Mouse (Mus musculus): Measurements from ENCODE around the gene Mymk.

The Mymk gene

DNA sequence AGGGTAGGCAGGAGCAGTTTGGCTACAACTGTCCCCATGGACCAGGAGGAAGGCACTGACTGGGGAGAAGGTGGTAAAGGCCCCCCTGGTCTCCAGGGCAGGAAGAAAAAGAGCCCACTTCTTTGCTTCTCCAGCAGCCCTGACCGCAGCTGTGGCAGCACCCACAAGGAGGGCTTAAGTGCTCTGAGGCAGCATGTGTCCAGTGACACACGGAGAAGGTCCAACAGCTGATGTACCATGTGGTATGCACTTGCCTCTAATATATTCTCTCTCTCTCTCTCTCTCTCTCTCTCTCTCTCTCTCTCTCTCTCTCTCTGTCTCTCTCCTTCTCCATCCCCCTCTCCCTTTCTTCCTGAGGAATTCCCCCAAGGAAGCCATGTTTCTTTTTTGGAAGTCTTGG is at the start of gene Mymk:
Gene Mymk (minus strand): TSS at position 202 of the 400 bp plus-strand sequence.
- DNase-seq (ENCODE audit: low spot score in 2 of 2) = no peak

DNA sequence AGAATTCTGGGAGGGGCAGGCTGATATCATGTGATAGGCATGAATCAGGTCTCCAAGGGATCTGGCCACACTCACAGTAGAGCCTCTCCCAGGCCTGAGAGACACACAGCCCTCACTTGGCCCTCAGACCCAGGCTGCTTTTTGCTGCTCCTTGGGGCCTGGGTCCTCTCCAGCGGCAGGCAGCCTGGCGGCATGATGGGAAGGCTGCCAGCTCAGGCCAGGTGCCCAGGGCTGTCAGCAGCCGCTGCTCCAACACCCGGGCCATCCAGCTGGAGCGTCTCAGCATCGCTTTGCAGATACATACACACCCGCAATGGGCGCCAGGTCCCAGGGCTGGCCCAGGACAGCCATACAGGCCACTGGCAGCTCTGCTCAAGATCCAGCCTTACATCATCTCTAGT is 48.3 kb upstream of the Mymk start:
- DNase-seq (ENCODE audit: low spot score in 2 of 2) = no peak

DNA sequence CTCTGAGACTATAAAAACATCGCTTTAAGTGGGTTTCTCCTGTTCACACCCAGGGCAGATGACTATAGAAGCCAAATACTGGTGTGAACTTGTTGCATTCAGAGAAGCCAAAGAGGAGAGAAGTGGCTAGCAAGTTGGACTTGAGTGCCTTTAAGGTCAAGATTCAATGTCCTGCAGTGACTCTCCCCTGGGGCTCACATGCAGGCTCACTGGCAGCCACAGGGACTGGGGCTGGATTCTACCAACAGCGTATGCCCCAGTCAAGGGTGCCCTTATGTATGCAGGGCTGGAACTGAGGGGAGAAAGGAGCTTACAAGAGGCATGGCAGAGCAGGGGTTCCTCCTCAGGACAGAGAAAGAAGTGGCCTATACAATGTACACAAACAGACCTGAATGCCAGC is 47.8 kb upstream of the Mymk start:
- no peak for DNase-seq (ENCODE audit: low spot score in 2 of 2)

DNA sequence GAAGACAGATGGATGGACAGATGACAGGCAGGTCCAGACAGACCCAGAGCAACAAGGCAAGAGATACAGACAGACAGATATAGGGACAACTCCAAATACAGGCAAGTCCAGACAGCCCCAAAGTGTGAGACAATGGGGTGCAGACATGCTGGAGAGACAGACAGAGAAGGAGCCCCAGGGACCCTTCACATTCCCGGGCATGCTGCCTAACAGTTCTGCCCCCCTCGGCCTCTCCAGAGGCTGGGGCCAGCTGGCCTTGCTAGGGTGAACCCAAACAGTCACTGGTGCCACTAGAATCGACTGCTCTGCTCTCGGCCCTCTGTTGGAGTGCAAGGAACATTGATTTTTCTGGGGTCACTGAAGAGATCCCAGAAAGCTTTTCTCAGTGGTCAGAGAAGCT is 46.5 kb upstream of the Mymk start:
- DNase-seq (ENCODE audit: low spot score in 2 of 2) = no peak

DNA sequence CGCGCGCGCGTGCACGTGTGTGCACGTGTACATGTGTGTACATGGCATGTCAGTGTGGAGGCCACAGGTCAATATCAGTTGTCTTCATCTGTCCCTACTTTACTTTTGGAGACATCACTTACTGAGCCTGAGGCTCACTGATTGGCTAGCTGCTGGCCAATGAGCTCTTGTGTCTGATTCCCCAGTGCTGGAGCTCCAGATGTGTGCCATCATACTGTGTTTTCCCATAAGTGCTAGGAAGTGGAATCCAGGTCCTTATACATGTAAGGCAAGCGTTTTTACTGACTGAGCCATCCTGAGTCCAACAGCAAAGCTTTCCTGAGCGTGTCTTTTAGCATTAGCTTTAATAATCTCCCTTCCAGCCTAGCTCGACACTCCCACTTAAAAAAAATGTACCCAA is 42.2 kb upstream of the Mymk start:
- no peak for DNase-seq (ENCODE audit: low spot score in 2 of 2)

DNA sequence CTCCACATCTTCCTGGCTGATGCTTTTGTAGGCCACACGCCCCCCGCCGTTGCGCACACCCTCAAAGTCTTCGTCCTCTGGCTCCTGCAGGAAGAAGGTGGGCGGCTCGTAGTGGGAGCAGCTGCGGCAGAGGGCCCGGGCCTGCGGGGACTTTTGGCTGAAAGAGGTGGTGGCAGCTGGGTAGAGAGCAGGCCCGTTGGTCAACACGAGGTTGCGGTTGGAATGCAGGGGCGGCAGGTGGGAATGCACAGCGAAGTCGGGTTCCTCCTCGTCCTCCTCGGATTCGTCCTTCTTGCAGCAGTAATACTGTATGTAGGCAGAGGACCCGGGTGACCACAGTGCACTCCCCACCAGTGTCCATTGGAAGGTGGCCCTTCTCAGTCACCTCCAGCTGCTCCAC is 40.6 kb upstream of the Mymk start:
- DNase-seq (ENCODE audit: low spot score in 2 of 2) = no peak

DNA sequence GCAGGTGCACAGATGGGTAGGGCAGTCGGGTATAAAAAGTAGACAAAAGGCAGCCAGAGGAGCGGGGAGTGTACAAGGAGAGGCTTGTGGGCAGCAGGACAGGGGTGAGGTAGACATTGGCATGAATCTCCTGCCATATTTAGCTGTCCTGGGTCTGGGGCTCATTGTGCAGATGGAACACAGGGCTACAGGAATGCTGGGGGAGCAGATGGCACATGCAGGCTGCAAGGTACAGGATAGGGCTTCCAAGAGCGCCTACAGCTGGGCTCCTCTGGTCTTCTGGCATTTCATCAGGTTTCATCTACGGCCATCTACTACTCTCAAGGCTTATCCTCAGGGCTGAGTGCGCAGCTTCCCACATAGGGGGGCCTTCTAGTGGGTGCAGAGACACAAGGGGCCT is 37.1 kb upstream of the Mymk start:
- no peak for DNase-seq (ENCODE audit: low spot score in 2 of 2)

DNA sequence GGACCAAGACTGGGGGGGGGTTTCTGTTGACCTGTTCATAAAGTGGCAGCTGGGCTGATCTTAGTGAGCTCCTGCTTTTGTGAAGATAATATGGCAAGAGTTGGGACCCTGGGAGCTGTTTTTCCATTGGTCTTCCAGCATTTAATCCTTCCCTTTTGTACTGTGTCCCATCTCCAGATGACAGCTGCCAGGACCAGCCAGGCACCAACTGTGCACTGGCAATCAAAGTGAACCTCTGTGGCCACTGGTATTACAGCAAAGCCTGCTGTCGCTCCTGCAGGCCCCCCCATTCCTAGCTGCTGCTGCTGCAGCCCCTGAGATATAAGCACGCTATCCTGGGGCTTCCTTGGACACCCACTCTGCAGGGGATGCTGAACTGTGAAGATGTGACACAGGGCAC is 36.2 kb upstream of the Mymk start:
- DNase-seq (ENCODE audit: low spot score in 2 of 2) = no peak

DNA sequence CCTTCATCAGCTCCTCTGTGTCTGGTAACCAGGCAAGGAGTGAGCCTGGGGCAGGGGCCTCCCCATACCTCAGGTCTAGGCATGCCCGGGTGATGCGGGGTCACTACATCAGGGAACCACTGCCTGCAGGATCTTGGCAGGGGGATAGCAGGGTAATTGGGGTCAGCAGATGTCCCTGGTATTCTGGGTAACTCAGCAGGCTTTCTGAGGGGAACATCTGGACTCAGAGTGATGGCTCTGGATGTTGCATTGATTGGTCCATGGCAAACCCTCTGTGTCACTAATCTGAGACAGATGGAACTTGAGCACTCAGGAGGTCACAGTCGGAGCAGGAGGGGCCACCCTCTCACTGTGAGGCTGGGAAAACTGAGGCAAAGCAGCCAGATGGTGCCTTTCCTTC is 34.8 kb upstream of the Mymk start:
- DNase-seq (ENCODE audit: low spot score in 2 of 2) = no peak

DNA sequence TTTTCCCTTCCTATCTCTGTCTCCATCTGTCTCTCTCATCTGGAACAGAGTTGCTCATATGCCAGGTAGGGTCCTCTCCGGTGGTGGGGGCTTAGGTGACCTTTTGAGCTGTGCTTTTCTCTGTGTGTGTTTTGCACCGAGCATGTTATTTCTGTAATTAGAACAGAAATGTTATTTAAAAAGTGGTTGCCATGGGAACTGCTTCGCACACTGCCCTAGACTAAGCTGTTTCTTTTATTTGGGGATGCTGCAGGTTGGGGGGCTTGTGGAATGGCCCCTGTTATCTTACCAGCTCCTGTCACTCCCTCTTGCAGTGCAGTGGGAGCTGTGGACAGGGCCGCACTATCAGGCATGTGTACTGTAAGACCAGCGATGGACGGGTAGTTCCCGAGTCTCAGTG is 31.6 kb upstream of the Mymk start:
- no peak for DNase-seq (ENCODE audit: low spot score in 2 of 2)

DNA sequence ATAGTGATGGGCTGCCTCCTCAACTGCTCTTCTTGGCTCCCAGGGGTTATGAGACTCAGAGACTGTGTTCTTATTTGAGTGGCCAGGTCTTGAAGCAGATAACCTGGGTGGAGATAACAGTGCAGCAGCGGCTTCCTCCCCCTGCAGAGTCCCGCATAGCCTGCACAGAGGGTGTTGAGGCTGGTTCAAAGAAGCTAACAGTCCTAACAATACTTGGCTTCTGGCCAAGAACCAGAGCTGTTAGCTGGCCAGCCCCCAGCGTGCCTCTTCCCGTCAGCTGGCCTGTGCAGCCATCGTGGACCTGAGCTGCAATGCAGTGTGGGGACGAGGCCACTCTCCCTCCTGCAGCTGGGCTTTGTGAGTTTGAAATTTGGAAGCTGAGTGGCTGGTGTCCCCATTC is 25.8 kb upstream of the Mymk start:
- no peak for DNase-seq (ENCODE audit: low spot score in 2 of 2)

DNA sequence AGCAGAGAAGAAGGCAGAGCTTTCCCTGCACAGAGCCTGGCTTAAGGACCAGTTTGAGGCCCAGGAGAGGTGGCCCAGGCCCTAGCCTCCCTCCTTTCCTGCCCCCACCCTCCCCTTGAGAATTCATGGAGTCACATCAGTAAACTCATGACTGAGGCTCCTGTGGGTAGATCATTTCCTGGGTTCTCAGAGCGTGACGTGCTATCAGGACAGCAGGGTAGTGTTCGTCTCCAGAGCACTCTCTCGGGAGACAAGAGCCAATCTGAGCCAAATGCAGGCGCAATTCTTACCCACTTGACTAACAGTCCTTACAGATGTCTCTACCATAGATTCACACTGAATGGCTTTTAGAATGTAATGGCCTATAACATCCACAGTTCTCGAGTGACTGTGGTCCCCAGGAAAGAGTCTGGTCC is 25.3 kb upstream of the Mymk start:
- no peak for DNase-seq (ENCODE audit: low spot score in 2 of 2)

DNA sequence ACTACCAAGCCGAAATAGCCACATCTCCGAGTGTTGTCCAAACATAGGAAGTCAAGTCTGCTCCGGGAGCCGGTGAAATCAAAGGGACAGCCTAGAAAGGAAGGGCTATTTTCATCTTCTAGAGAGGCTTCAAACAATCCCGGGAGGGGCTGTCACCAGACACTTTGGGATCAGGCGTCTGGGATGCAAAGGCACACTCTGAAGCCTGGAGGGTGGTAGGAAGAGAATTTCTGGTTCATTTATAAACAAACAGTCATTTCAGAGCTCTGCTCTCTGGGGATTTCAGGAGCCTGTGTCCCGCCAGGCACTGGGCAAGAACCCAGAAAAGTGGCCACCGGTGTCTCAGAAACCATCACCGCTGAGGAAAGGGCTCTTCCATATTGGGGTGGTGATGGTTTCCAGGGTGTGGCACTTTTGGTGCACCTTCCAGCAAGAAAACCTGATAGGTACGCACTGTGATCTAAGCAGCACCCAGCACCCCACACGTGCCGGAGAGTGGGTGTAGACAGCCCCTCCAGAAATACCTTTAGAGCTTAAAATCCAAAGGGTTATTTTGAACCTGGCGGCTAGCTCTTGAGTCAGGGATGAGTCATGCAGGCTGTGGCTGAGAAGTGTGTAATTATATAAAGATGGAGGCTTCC is 24.5 kb upstream of the Mymk start:
- DNase-seq (ENCODE audit: low spot score in 2 of 2) = peak; percentile 78 to 82

DNA sequence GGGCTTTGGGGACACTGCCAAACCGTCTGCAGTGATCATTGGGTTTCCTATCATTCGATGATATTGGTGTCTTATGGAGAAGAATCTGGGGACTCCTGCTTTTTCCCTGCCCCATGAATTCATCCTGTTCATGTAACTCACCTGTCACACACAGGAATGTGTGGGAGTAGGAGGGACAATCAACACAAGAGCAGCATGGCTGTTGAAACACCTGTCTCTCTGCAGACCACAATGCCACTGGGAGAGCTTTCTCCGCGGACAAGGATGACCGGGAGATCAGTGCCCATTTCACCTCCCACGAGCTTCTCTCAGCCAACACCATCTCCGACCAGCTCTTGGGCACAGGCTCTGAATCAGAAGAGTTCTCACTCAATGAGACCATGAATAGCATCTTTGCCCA is 23.2 kb upstream of the Mymk start:
- no peak for DNase-seq (ENCODE audit: low spot score in 2 of 2)

DNA sequence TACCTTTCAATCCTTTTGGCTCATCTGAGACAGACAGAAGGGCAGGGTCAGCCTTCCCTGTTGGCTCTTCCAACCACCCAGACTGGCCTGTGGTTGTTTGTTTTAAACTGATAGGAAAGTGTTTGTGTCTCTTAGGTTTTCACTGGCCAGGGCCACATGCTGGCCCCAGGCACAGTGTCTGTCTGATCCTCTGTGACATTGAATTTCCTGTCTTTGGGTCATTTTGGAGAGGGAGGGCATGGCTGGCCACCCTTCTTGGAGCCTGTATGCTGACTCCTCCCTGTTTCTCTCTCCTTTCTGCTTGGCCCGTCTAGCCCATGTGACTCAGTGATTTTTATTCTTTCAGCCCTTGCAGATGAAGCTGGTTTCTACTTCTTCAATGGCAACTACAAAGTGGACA is 17.3 kb upstream of the Mymk start:
- DNase-seq (ENCODE audit: low spot score in 2 of 2) = no peak

DNA sequence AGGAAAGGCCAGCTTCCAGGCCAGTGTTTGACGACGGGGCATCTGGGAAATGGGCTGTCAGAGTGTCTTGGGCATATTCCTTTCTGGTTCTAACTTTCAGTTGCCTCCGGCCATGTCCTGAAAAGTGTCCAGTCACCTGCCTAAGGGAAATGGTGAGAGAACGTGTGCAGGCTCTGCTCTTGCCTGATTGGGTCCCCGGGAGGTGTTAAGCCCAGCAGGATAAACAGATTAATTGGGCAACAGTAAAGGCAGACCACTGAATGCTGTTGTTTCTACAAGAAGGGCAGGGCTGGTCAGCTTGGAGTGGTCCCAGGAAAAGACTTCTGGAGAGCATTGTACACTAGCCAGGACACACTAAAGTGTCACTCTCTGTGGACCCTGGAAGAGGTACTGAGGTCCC is 16.7 kb upstream of the Mymk start:
- no peak for DNase-seq (ENCODE audit: low spot score in 2 of 2)

DNA sequence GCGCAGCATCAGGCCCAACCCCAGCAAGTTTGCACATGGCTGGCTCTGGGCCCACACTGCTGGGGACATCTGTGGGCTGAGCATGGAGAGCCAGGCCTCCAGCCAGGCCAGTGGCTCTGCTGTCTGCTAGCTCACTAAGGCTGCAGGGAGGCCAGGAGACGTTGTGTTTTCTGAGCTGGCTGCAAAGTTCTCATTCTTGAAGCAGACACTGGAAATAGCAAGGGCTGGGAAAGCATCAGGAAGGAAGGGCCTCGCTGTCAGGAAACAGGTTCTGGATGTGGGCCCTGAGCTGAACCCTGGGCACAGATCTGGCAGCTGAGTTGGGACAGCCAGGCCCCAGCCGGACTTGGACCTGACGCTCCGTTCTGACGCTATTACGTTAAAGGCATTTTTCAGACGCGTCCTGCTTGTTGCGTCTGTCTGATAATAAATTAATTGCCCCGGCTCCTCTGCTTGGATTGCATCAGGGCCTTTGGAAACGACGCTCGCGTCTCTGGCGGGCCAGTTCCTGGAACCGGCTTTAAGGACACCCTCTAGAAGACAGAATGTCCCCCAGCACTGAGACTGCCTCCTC is 16.2 kb upstream of the Mymk start:
- no peak for DNase-seq (ENCODE audit: low spot score in 2 of 2)

DNA sequence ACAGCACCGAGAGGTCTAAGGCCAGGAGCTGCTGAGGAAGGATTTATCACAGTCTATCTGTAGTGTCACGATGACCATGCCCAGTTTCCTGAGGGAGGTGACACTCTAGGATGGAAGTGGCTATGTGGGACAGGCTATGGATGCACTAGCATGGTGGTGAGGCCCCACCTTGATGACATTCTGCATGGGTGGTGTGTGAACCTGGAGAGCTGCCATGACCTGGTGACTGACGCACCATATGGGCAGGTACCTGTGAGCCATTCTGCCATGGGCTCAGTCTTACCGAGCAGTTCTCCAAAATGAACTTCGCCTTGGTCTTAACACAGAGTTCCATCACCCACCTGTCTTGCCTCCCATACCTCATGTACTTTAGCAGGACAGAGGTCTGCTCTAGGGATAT is 15.6 kb upstream of the Mymk start:
- no peak for DNase-seq (ENCODE audit: low spot score in 2 of 2)

DNA sequence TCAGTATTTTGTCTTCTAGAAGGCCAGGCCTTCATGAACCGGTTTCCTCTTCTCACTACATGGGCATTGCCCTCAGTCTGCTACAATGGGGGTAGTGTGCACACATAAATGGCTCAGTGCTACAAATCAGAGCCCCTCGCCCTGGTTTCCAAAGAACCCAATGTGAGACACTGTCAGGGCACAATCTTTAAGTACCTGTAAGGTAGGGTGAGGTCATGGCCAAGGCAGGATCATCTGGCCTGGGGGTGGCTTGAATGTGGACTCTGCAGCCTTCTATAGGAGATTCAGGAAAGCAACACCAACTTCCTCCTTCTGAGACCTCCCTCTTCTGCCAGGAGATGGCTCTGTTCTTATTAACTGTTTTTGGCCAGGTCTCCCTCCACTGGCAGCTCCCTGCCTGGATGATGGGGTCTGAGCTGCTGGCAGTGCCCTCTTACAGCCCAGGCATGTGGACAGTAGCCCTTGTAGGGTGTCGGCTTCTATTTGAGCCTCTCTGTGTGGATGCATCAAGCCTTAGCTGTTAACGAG is 14.6 kb upstream of the Mymk start:
- no peak for DNase-seq (ENCODE audit: low spot score in 2 of 2)

DNA sequence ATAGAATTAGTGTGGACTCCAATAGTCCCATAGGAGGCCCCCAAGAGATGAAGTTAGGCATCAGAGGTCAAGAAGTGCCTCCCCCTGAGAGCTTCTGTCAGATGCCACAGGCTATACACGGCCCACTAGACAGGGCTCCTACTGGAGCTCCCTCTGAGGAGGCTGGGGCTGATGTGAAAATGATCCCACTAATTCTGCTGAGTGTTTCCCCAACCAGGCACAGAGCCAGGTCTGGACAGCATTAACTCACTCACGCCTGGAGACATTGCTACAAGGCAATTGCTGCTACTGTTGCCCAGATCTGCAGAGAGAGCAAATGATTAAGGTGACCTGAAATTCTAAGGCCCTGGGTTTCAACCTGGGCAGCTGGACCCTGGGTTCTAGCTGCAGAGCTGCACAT is 13.8 kb upstream of the Mymk start:
- no peak for DNase-seq (ENCODE audit: low spot score in 2 of 2)

DNA sequence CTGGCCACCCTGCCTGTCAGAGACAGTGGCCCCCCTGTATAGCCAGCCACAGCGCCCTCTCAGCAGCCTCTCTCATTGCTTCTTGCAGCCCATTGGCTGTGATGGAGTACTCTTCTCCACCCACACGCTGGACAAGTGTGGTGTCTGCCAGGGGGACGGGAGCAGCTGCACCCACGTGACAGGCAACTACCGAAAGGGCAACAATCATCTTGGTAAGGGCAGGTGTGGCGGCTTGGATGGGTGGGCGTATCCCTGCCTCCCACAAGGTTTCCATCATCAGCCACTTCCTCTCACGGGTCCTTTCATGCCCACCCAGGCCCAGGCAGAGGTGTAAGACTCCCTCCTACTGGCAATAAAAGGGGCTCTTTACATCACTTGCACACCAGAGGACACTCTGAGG is 13.0 kb upstream of the Mymk start:
- no peak for DNase-seq (ENCODE audit: low spot score in 2 of 2)

DNA sequence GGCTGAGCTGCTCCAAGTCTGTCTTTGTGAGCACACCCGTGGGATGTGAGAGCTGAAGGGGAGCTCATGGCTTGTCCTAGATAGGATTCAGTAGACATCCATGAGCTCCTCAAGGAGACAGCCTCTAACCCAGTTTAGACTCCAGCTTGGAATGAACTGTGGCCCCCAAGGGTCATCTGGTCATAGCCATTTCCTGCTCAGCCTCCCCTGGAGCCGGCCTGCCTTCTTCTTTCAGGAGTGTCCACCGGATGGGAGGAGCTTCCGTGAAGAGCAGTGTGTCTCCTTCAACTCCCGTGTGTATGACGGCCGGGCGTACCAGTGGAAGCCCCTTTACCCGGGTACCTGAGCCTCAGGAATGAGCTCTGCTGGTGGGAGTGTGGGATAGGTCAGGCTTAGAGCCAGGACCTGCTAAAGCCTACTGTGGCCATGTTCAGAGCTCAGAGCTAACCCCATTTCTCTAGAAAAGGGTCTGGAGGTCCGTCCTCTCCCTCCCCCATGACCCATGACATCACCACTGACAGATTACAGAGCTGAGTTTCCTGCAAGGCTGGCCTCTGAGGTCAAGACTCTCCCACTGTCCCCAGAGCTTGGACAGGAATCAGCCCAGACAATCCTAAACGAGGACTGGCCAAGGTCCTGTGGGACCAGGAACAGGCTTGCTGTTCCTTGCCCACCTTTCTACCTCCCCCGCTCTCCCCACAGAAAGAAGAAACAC is 11.9 kb upstream of the Mymk start:
- no peak for DNase-seq (ENCODE audit: low spot score in 2 of 2)

DNA sequence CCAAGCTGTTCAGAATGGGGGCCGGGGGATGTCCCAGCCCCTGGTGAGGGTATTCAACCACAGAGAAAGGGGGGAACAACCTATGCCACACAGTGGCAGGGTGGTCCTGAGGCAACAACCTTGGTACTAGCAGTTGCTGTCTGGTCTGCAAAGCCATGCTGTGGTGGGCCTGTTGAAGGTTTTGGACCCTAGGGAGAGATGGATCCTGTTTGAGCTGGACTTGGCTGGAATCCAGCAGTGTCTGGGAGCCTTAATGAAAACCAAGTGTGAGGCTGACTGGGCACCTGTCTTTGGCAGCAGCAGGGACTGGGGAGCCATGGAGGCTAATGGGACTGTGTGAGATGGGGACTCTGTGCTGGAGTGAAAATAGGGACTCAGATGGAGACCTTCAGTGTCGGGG is 7.7 kb upstream of the Mymk start:
- DNase-seq (ENCODE audit: low spot score in 2 of 2) = no peak

Measured in right cerebral cortex, postnatal 36 days (tissue).